Mouse (Mus musculus) c-Kit-negative CD71-positive TER-119-positive erythroid progenitor cells, embryonic 14.5 days (primary cell): Measurements from ENCODE around the gene Cfap299.

Experiments
- DNase-seq: peaks from one replicate; pipeline ENCODE4 v3.0.0-alpha.2; 2013; ENCODE audit warnings: low read depth, low spot score

Cfap299 gene

GRCm38 (mm10) chr5:98376058-98376798 lies 47.1 kb downstream of the Cfap299 start:
- DNase-seq, result no peak

- DNase-seq, result no peak
Observed at GRCm38 (mm10) chr5:98376799-98377090, 47.6 kb downstream of the Cfap299 start.

GRCm38 (mm10) chr5:98380360-98380759 lies 51.3 kb downstream of the Cfap299 start:
- no peak for DNase-seq

GRCm38 (mm10) chr5:98387054-98387453 lies 58.0 kb downstream of the Cfap299 start:
- DNase-seq, result no peak

GRCm38 (mm10) chr5:98402165-98402564 lies 73.1 kb downstream of the Cfap299 start:
- DNase-seq, result no peak

- DNase-seq, result no peak
Observed at GRCm38 (mm10) chr5:98410060-98410459, 81.0 kb downstream of the Cfap299 start.

GRCm38 (mm10) chr5:98416385-98417145 lies 87.5 kb downstream of the Cfap299 start:
- DNase-seq, result no peak

- DNase-seq, result no peak
Observed at GRCm38 (mm10) chr5:98424965-98425364, 95.9 kb downstream of the Cfap299 start.

- DNase-seq, result no peak
Observed at GRCm38 (mm10) chr5:98426112-98426511, 97.0 kb downstream of the Cfap299 start.

- no peak for DNase-seq
Observed at GRCm38 (mm10) chr5:98430060-98430459, 101.0 kb downstream of the Cfap299 start.

GRCm38 (mm10) chr5:98438686-98439085 lies 109.6 kb downstream of the Cfap299 start:
- DNase-seq, result no peak

- DNase-seq, result no peak
Observed at GRCm38 (mm10) chr5:98446771-98447462, 117.8 kb downstream of the Cfap299 start.

- no peak for DNase-seq
Observed at GRCm38 (mm10) chr5:98449873-98450272, 120.8 kb downstream of the Cfap299 start.

GRCm38 (mm10) chr5:98466882-98467535 lies 137.9 kb downstream of the Cfap299 start:
- no peak for DNase-seq

GRCm38 (mm10) chr5:98470052-98470451 lies 140.9 kb downstream of the Cfap299 start:
- no peak for DNase-seq

GRCm38 (mm10) chr5:98476539-98476938 lies 147.4 kb downstream of the Cfap299 start:
- DNase-seq, result no peak

- no peak for DNase-seq
Observed at GRCm38 (mm10) chr5:98477261-98477660, 148.2 kb downstream of the Cfap299 start.

GRCm38 (mm10) chr5:98483507-98483906 lies 154.4 kb downstream of the Cfap299 start:
- DNase-seq, result no peak

- no peak for DNase-seq
Observed at GRCm38 (mm10) chr5:98485189-98485588, 156.1 kb downstream of the Cfap299 start.

GRCm38 (mm10) chr5:98498317-98498716 lies 169.2 kb downstream of the Cfap299 start:
- no peak for DNase-seq

- no peak for DNase-seq
Observed at GRCm38 (mm10) chr5:98516214-98516613, 187.1 kb downstream of the Cfap299 start.

- DNase-seq, result no peak
Observed at GRCm38 (mm10) chr5:98520118-98520517, 191.0 kb downstream of the Cfap299 start.
